Mouse (Mus musculus): ENCODE results near the gene Gipc2.

Gipc2 gene

GRCm38 (mm10) chr3:152066696-152067095, 99.3 kb downstream of the Gipc2 start:
- DNase-seq, result no peak

GRCm38 (mm10) chr3:152065806-152066205, 100.2 kb downstream of the Gipc2 start:
- no peak for DNase-seq

GRCm38 (mm10) chr3:152064166-152064565, 101.9 kb downstream of the Gipc2 start:
- DNase-seq, result no peak

DNA sequence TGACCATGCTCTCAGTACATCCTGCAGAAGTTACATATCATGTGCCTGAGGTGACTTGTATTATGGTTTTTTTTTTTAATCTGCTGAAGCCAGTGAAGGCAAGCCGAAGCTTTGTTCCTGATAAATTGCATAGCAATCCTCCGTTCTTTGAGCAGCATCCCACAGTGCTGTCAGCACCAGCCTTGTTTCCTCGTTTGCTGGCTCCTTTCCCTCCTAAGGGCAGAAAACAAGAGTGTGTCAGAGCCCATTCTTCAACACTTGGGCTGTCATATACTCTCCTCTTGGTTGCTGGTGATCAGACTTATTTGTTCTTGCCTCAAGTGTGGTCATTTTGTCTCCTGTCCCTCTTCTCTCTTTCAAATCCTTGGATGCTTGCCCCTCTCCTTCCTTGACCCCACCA, 103.2 kb downstream of the Gipc2 start:
- DNase-seq, result no peak

DNA sequence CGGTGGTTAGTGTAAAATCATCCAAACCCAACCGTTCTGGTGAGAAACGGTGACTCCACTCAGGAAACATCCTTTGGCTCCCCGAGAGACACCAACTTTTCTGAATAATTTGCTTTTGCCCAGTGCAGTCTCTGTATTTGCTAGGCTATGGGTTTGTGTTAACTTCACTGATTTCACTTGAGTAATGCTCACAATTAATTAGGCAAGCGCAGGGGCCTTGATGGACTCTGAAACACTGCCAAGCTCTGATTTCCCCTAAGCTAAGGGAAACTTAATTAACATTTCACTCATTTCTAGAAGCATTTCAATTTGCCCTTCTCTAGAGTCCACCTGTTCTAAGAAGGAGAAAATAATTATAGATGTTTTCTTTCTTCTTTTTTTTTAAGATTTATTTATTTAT, 104.9 kb downstream of the Gipc2 start:
- DNase-seq, result no peak

- DNase-seq, result no peak
Measured at GRCm38 (mm10) chr3:152058235-152058634, 107.8 kb downstream of the Gipc2 start.

- DNase-seq, result no peak
Measured at GRCm38 (mm10) chr3:152054260-152054659, 111.8 kb downstream of the Gipc2 start.

- DNase-seq, result no peak
Measured at GRCm38 (mm10) chr3:152051959-152052358, 114.1 kb downstream of the Gipc2 start.

GRCm38 (mm10) chr3:152047914-152048313, 118.1 kb downstream of the Gipc2 start:
- no peak for DNase-seq

GRCm38 (mm10) chr3:152046895-152047294, 119.1 kb downstream of the Gipc2 start:
- no peak for DNase-seq

All from kidney, postnatal 25 days (tissue).